7 mouse cellular contexts compared by ENCODE assay signal in the genomic region with DNA sequence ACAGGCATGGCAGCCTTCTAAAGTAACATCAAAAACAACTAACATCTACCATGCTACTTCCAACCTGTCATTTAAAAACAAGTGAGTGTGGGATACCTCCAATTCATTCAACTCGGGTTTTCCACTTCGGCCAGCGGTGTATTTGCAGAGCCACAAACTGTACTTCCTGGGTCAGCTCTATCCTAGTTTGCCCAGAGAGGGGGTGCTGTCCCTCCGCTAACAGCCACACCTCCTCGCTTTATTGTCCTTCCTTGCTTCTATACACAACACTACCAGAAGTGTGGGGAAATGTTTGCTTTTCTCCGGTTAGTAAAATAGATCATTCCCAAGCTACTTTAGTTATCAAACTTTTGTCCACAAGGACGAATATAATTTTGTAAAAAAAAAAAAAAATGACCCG. TPM values are rescaled to one million over a fixed set of nuclear protein-coding genes. Genes with fewer than 3 reads are reported as not detected.
DNase-seq lines count a peak whose midpoint lies in the region; ATAC-seq lines count a peak whose summit lies in the region.

No protein-coding gene starts in this region.

- no peaks in the 10 kb centered on the region for H3K9me3 ChIP-seq in megakaryocyte, embryonic 14.5 days
- H3K9me3 ChIP-seq in forebrain, embryonic 12.5 days, result no peaks in the 10 kb centered on the region
- H3K9me3 ChIP-seq in liver, embryonic 13.5 days (replicated peaks), result no peaks in the 10 kb centered on the region

- H3K9ac ChIP-seq in forebrain, embryonic 12.5 days, result peak overlapping the region; percentile 66; the same call in 1 of the 2 replicates
- peak overlapping the region; percentile 72; the same call in 1 of the 2 replicates for H3K9ac ChIP-seq in liver, embryonic 13.5 days

- peaks cover 44% of the 10 kb centered on the region for H3K4me1 ChIP-seq in megakaryocyte, embryonic 14.5 days
- H3K4me1 ChIP-seq in forebrain, embryonic 12.5 days, result peaks cover 18% of the 10 kb centered on the region
- peaks cover 28% of the 10 kb centered on the region for H3K4me1 ChIP-seq in liver, embryonic 13.5 days (replicated peaks)

- DNase-seq in liver, embryonic 13.5 days, result no peak
- DNase-seq in yolk sac, embryonic 10.5 days (ENCODE audit: low spot score), result peak; percentile 31
- DNase-seq in spleen, adult 12 weeks (ENCODE audit: low spot score), result no peak
- DNase-seq in left cerebral cortex, postnatal 14 days (ENCODE audit: low spot score in 2 of 2), result no peak

- peaks cover 42% of the 10 kb centered on the region for H3K36me3 ChIP-seq in megakaryocyte, embryonic 14.5 days (replicated peaks; ENCODE audit: low read length)
- peaks cover 19% of the 10 kb centered on the region for H3K36me3 ChIP-seq in forebrain, embryonic 12.5 days (replicated peaks)
- peaks cover 15% of the 10 kb centered on the region for H3K36me3 ChIP-seq in liver, embryonic 13.5 days

- intact Hi-C loops in left cerebral cortex, postnatal 14 days (cut with DNase I), result no loop called here

- WGBS in forebrain, embryonic 12.5 days, result 22% methylated on average over 8 of the region's 8 CpGs
- WGBS in liver, embryonic 13.5 days (ENCODE audit: insufficient replicate concordance), result 13% methylated on average over 8 of the region's 8 CpGs

- H3K4me3 ChIP-seq in megakaryocyte, embryonic 14.5 days (replicated peaks), result peak overlapping the region; percentile 98
- peak overlapping the region; percentile 74 for H3K4me3 ChIP-seq in forebrain, embryonic 12.5 days (replicated peaks)
- H3K4me3 ChIP-seq in liver, embryonic 13.5 days (replicated peaks), result peak overlapping the region; percentile 74

- ATAC-seq in megakaryocyte, adult 5-6 weeks (ENCODE audit: poor library complexity, severe bottlenecking), result no peak
- no peak for ATAC-seq in forebrain, embryonic 12.5 days (ENCODE audit: low FRiP score)
- no peak for ATAC-seq in liver, embryonic 13.5 days (ENCODE audit: low read depth)

- H3K4me2 ChIP-seq in forebrain, embryonic 12.5 days, result peak overlapping the region; percentile 94
- peak overlapping the region; percentile 100 for H3K4me2 ChIP-seq in liver, embryonic 13.5 days

- H3K27me3 ChIP-seq in megakaryocyte, embryonic 14.5 days (replicated peaks), result no peaks in the 10 kb centered on the region
- H3K27me3 ChIP-seq in forebrain, embryonic 12.5 days, result no peaks in the 10 kb centered on the region
- H3K27me3 ChIP-seq in liver, embryonic 13.5 days, result no peaks in the 10 kb centered on the region

- H3K27ac ChIP-seq in forebrain, embryonic 12.5 days, result no peak overlapping the region
- H3K27ac ChIP-seq in liver, embryonic 13.5 days, result no peak overlapping the region

RNA-seq across cellular contexts. Expression of a gene that starts 0.7 kb away (rescaled TPM):
- 0.86 TPM in 1 of 2 replicates, not detected in the other for polyA plus RNA-seq in megakaryocyte, embryonic 14.5 days (2012; ENCODE audit: insufficient read depth, low replicate concordance)
- total RNA-seq in megakaryocyte, adult 5-6 weeks (2015), result 13.5 and 16.3 TPM in 2 replicates
- total RNA-seq in megakaryocyte, adult 5-6 weeks (2017), result 16.5 and 21.8 TPM in 2 replicates
- 36.6 and 41.0 TPM in 2 replicates for polyA plus RNA-seq in forebrain, embryonic 12.5 days (2016; fragmentation: Nextera tagmentation; extraction: Ambion mirVana)
- 17.0 and 21.9 TPM in 2 replicates for polyA plus RNA-seq in liver, embryonic 13.5 days (2015; fragmentation: Nextera tagmentation; extraction: Ambion mirVana)
- 10 to 100 TPM; 16.3 to 18.7 TPM for total RNA-seq in left cerebral cortex, postnatal 14 days (2021)

RNA-seq across cellular contexts. Expression of a gene that starts 0.8 kb away (rescaled TPM):
- polyA plus RNA-seq in megakaryocyte, embryonic 14.5 days (2012; ENCODE audit: insufficient read depth, low replicate concordance), result not detected in 2 replicates
- total RNA-seq in megakaryocyte, adult 5-6 weeks (2015), result 19.3 and 23.2 TPM in 2 replicates
- total RNA-seq in megakaryocyte, adult 5-6 weeks (2017), result 15.7 and 21.9 TPM in 2 replicates
- 4.9 and 6.2 TPM in 2 replicates for polyA plus RNA-seq in forebrain, embryonic 12.5 days (2016; fragmentation: Nextera tagmentation; extraction: Ambion mirVana)
- 0.80 and 1.2 TPM in 2 replicates for polyA plus RNA-seq in liver, embryonic 13.5 days (2015; fragmentation: Nextera tagmentation; extraction: Ambion mirVana)
- total RNA-seq in left cerebral cortex, postnatal 14 days (2021), result 10 to 100 TPM; 35.3 to 35.6 TPM
